Mouse (Mus musculus): ENCODE data around the gene Dnase1l1. TPM values are rescaled to one million over a fixed set of nuclear protein-coding genes. Genes with fewer than 3 reads are reported as not detected.
A peak's percentile ranks its signal among the peaks of the same experiment; 100 is the strongest.

Dnase1l1 gene
- polyA plus RNA-seq, 1 experiment from 2014 or later: 14.1 TPM

GRCm38 (mm10) chrX:74243807-74244206 is 38.3 kb downstream of the Dnase1l1 start:
- Histone ChIP-seq H3K9me3 (replicated peaks; ENCODE audit: low read length) (no peaks in the 10 kb centered on the region), H3K27me3 (ENCODE audit: insufficient read depth, low read length) (no peaks in the 10 kb centered on the region), H3K4me2 (ENCODE audit: low read length) (peak overlapping the region; percentile 58), H3K27ac (peak overlapping the region; percentile 25; the same call in 1 of the 2 replicates), H3K4me3 (replicated peaks; ENCODE audit: low read depth, low read length) (peak overlapping the region; percentile 46), H3K36me3 (ENCODE audit: insufficient read depth, low read length) (peaks cover 26% of the 10 kb centered on the region), H3K9ac (ENCODE audit: low read depth, low read length) (no peak overlapping the region; the same call in 1 of the 2 replicates), H3K4me1 (replicated peaks; ENCODE audit: insufficient read depth, low read length) (no peaks in the 10 kb centered on the region)
- ATAC-seq (replicated peaks; ENCODE audit: low FRiP score, low read depth) (no peak), DNase-seq (ENCODE audit: low spot score) (no peak)
- no peak for TF ChIP-seq CTCF (IDR thresholded peaks at IDR 0.05; ENCODE audit: low read depth)
- WGBS: 56% methylated on average over 3 of the region's 3 CpGs

GRCm38 (mm10) chrX:74243396-74243795 is 38.7 kb downstream of the Dnase1l1 start:
- Histone ChIP-seq H3K4me1 (replicated peaks; ENCODE audit: insufficient read depth, low read length) (no peaks in the 10 kb centered on the region), H3K27ac (peak overlapping the region; percentile 25; the same call in 1 of the 2 replicates), H3K9me3 (replicated peaks; ENCODE audit: low read length) (no peaks in the 10 kb centered on the region), H3K4me3 (replicated peaks; ENCODE audit: low read depth, low read length) (peak overlapping the region; percentile 46), H3K27me3 (ENCODE audit: insufficient read depth, low read length) (no peaks in the 10 kb centered on the region), H3K9ac (ENCODE audit: low read depth, low read length) (no peak overlapping the region), H3K4me2 (ENCODE audit: low read length) (peak overlapping the region; percentile 58), H3K36me3 (ENCODE audit: insufficient read depth, low read length) (peaks cover 26% of the 10 kb centered on the region)
- DNase-seq (ENCODE audit: low spot score) (no peak), ATAC-seq (replicated peaks; ENCODE audit: low FRiP score, low read depth) (no peak)
- WGBS: 71% methylated on average over 2 of the region's 2 CpGs
- TF ChIP-seq CTCF (IDR thresholded peaks at IDR 0.05; ENCODE audit: low read depth): no peak

- ATAC-seq (replicated peaks; ENCODE audit: low FRiP score, low read depth) (no peak), DNase-seq (ENCODE audit: low spot score) (no peak)
- Histone ChIP-seq H3K4me2 (ENCODE audit: low read length) (no peak overlapping the region), H3K36me3 (ENCODE audit: insufficient read depth, low read length) (peaks cover 35% of the 10 kb centered on the region), H3K9ac (ENCODE audit: low read depth, low read length) (no peak overlapping the region), H3K27me3 (ENCODE audit: insufficient read depth, low read length) (no peaks in the 10 kb centered on the region), H3K4me1 (replicated peaks; ENCODE audit: insufficient read depth, low read length) (no peaks in the 10 kb centered on the region), H3K27ac (no peak overlapping the region), H3K4me3 (replicated peaks; ENCODE audit: low read depth, low read length) (no peak overlapping the region), H3K9me3 (replicated peaks; ENCODE audit: low read length) (no peaks in the 10 kb centered on the region)
- no peak for TF ChIP-seq CTCF (IDR thresholded peaks at IDR 0.05; ENCODE audit: low read depth)
- WGBS: 82% methylated on average over 4 of the region's 4 CpGs
Measured at GRCm38 (mm10) chrX:74240332-74240731, 41.8 kb downstream of the Dnase1l1 start.

GRCm38 (mm10) chrX:74233196-74233595 is 48.9 kb downstream of the Dnase1l1 start:
- no peak overlapping the region for H3K4me2 ChIP-seq (ENCODE audit: low read length)
- H3K36me3 ChIP-seq (ENCODE audit: insufficient read depth, low read length): peaks cover 46% of the 10 kb centered on the region
- no peaks in the 10 kb centered on the region for H3K4me1 ChIP-seq (replicated peaks; ENCODE audit: insufficient read depth, low read length)
- DNase-seq (ENCODE audit: low spot score) (no peak), ATAC-seq (replicated peaks; ENCODE audit: low FRiP score, low read depth) (no peak)
- WGBS: 91% methylated on average over 5 of the region's 5 CpGs
- no peak overlapping the region for H3K27ac ChIP-seq
- no peak overlapping the region for H3K4me3 ChIP-seq (replicated peaks; ENCODE audit: low read depth, low read length)
- no peaks in the 10 kb centered on the region for H3K9me3 ChIP-seq (replicated peaks; ENCODE audit: low read length)
- no peak for TF ChIP-seq CTCF (IDR thresholded peaks at IDR 0.05; ENCODE audit: low read depth)
- no peaks in the 10 kb centered on the region for H3K27me3 ChIP-seq (ENCODE audit: insufficient read depth, low read length)
- no peak overlapping the region for H3K9ac ChIP-seq (ENCODE audit: low read depth, low read length)

DNA sequence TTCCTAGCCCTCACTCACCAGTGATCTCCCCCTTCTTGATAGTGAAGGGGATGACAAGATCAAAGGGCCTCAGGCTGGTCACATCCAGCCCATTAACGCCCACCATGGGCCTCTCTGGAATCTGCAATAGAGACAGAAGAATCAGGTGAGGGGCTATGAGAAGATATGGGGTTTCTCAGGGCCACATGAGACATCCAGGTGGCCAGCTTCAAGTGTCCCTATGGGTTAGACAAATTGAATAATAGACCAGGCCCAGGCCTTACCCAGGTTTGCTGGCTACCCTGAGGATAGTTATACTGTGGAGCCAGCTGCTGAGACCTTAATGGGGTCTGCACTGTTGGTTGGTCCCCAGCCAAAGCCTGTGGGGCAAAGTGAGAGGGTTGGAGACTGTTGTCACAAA is 52.1 kb downstream of the Dnase1l1 start:
- H3K27ac ChIP-seq: no peak overlapping the region
- H3K4me2 ChIP-seq (ENCODE audit: low read length): no peak overlapping the region
- DNase-seq (ENCODE audit: low spot score): no peak
- TF ChIP-seq CTCF (IDR thresholded peaks at IDR 0.05; ENCODE audit: low read depth): no peak
- H3K9ac ChIP-seq (ENCODE audit: low read depth, low read length): no peak overlapping the region
- peaks cover 46% of the 10 kb centered on the region for H3K36me3 ChIP-seq (ENCODE audit: insufficient read depth, low read length)
- ATAC-seq (replicated peaks; ENCODE audit: low FRiP score, low read depth): no peak
- H3K4me1 ChIP-seq (replicated peaks; ENCODE audit: insufficient read depth, low read length): no peaks in the 10 kb centered on the region
- WGBS: 52% methylated on average over 1 of the region's 1 CpGs
- H3K9me3 ChIP-seq (replicated peaks; ENCODE audit: low read length): no peaks in the 10 kb centered on the region
- no peak overlapping the region for H3K4me3 ChIP-seq (replicated peaks; ENCODE audit: low read depth, low read length)
- H3K27me3 ChIP-seq (ENCODE audit: insufficient read depth, low read length): no peaks in the 10 kb centered on the region

Small RNA genes within 50 kb of the gene (microRNA-seq; reads per million reads assigned to microRNA genes)
- gene Mir7091 (not detected), gene Mir7092 (0.60 reads per million)

Other genes with a start within 250 kb of the Dnase1l1 start
- not detected in 2 replicates for gene Opn1mw, start 154.9 kb downstream of the Dnase1l1 start, polyA plus RNA-seq (2015; fragmentation: Nextera tagmentation; extraction: Ambion mirVana)
- 9.3 and 9.4 TPM in 2 replicates for gene Mecp2, start 147.0 kb downstream of the Dnase1l1 start, polyA plus RNA-seq (2015; fragmentation: Nextera tagmentation; extraction: Ambion mirVana)
- not detected in 2 replicates for gene Tex28, start 114.5 kb downstream of the Dnase1l1 start, polyA plus RNA-seq (2015; fragmentation: Nextera tagmentation; extraction: Ambion mirVana)
- gene Tktl1, start 105.1 kb downstream of the Dnase1l1 start, polyA plus RNA-seq (2015; fragmentation: Nextera tagmentation; extraction: Ambion mirVana): not detected in 2 replicates
- gene Flna, start 32.5 kb downstream of the Dnase1l1 start, polyA plus RNA-seq (2015; fragmentation: Nextera tagmentation; extraction: Ambion mirVana): 185 and 206 TPM in 2 replicates
- gene Emd, start 27.6 kb downstream of the Dnase1l1 start, polyA plus RNA-seq (2015; fragmentation: Nextera tagmentation; extraction: Ambion mirVana): 19.1 and 20.2 TPM in 2 replicates
- gene Rpl10, start 11.5 kb downstream of the Dnase1l1 start, polyA plus RNA-seq (2015; fragmentation: Nextera tagmentation; extraction: Ambion mirVana): 860 and 883 TPM in 2 replicates
- 90.2 and 91.1 TPM in 2 replicates for gene Taz, start 425 bp downstream of the Dnase1l1 start, polyA plus RNA-seq (2015; fragmentation: Nextera tagmentation; extraction: Ambion mirVana)
- gene Atp6ap1, start 14.8 kb upstream of the Dnase1l1 start, polyA plus RNA-seq (2015; fragmentation: Nextera tagmentation; extraction: Ambion mirVana): 150 and 169 TPM in 2 replicates
- gene Gdi1, start 22.7 kb upstream of the Dnase1l1 start, polyA plus RNA-seq (2015; fragmentation: Nextera tagmentation; extraction: Ambion mirVana): 95.2 and 111 TPM in 2 replicates
- 49.6 and 55.2 TPM in 2 replicates for gene Fam50a, start 30.7 kb upstream of the Dnase1l1 start, polyA plus RNA-seq (2015; fragmentation: Nextera tagmentation; extraction: Ambion mirVana)
- gene Plxna3, start 46.7 kb upstream of the Dnase1l1 start, polyA plus RNA-seq (2015; fragmentation: Nextera tagmentation; extraction: Ambion mirVana): 4.0 and 5.2 TPM in 2 replicates
- gene Lage3, start 71.3 kb upstream of the Dnase1l1 start, polyA plus RNA-seq (2015; fragmentation: Nextera tagmentation; extraction: Ambion mirVana): 134 and 138 TPM in 2 replicates
- 65.2 TPM in 2 replicates for gene Ubl4a, start 90.9 kb upstream of the Dnase1l1 start, polyA plus RNA-seq (2015; fragmentation: Nextera tagmentation; extraction: Ambion mirVana)
- gene Slc10a3, start 91.0 kb upstream of the Dnase1l1 start, polyA plus RNA-seq (2015; fragmentation: Nextera tagmentation; extraction: Ambion mirVana): 23.4 and 24.1 TPM in 2 replicates
- 37.0 and 37.1 TPM in 2 replicates for gene Fam3a, start 110.9 kb upstream of the Dnase1l1 start, polyA plus RNA-seq (2015; fragmentation: Nextera tagmentation; extraction: Ambion mirVana)
- 17.1 and 18.1 TPM in 2 replicates for gene Ikbkg, start 111.0 kb upstream of the Dnase1l1 start, polyA plus RNA-seq (2015; fragmentation: Nextera tagmentation; extraction: Ambion mirVana)
- 31.8 and 34.5 TPM in 2 replicates for gene G6pdx, start 146.9 kb upstream of the Dnase1l1 start, polyA plus RNA-seq (2015; fragmentation: Nextera tagmentation; extraction: Ambion mirVana)
- not detected in 2 replicates for gene Gm6880, start 199.1 kb upstream of the Dnase1l1 start, polyA plus RNA-seq (2015; fragmentation: Nextera tagmentation; extraction: Ambion mirVana)

Data from kidney, postnatal 0 days (tissue).